Mouse (Mus musculus) embryonic fibroblast, embryonic 13.5 days (primary cell): Measurements from ENCODE around the gene Hnrnpab. TPM values are rescaled to one million over a fixed set of nuclear protein-coding genes. Genes with fewer than 3 reads are reported as not detected.

Experiments
- H3K27ac ChIP-seq: 2 replicates; pipeline ENCODE4 v1.5.1; 2012; ENCODE audit warnings: low read length, control low read depth, inconsistent platforms; ENCODE audit not compliant: insufficient read depth
- H3K4me1 ChIP-seq: 2 replicates; pipeline ENCODE4 v1.6.1; 2011; ENCODE audit warnings: low read length; ENCODE audit not compliant: control insufficient read depth, insufficient read depth
- H3K4me3 ChIP-seq: 2 replicates; pipeline ENCODE4 v1.5.1; 2011; ENCODE audit warnings: mild to moderate bottlenecking, control low read depth, low read length; ENCODE audit not compliant: insufficient read depth
- CTCF ChIP-seq: IDR thresholded peaks from 2 replicates; pipeline ENCODE4 v1.5.1; 2011; ENCODE audit warnings: mild to moderate bottlenecking, control low read depth, low read length, moderate library complexity, borderline replicate concordance; ENCODE audit not compliant: insufficient read depth
- POLR2A ChIP-seq: IDR thresholded peaks from 2 replicates; pipeline ENCODE4 v1.6.1; 2011; ENCODE audit warnings: low read depth, mild to moderate bottlenecking, control low read depth, low read length, moderate library complexity
- polyA plus RNA-seq: library from polyadenylated mRNA; stranded (reverse); fragments of >200 nt; gene quantifications from 2 replicates; pipeline ENCODE4 v1.2.4, GENCODE M21; 2011; ENCODE audit warnings: low read depth; ENCODE audit not compliant: missing spikeins, insufficient read length

Hnrnpab gene
- polyA plus RNA-seq, 1 experiment = 361 TPM

- Histone ChIP-seq H3K4me3 (no peak overlapping the region), H3K4me1 (no peaks in the 10 kb centered on the region), H3K27ac (no peak overlapping the region)
- no peak for TF ChIP-seq CTCF
- no peak for TF ChIP-seq POLR2A
Observed at GRCm38 (mm10) chr11:51591915-51592314, 14.7 kb downstream of the Hnrnpab start.

GRCm38 (mm10) chr11:51591168-51591567 lies 15.5 kb downstream of the Hnrnpab start:
- Histone ChIP-seq H3K4me3 (no peak overlapping the region), H3K27ac (no peak overlapping the region), H3K4me1 (no peaks in the 10 kb centered on the region)
- TF ChIP-seq CTCF (no peak), POLR2A (no peak)

- H3K4me1 ChIP-seq = no peaks in the 10 kb centered on the region
- H3K27ac ChIP-seq = no peak overlapping the region
- H3K4me3 ChIP-seq = no peak overlapping the region
- TF ChIP-seq POLR2A (no peak), CTCF (no peak)
Observed at GRCm38 (mm10) chr11:51590002-51590401, 16.6 kb downstream of the Hnrnpab start.

GRCm38 (mm10) chr11:51588833-51589232 lies 17.8 kb downstream of the Hnrnpab start:
- no peaks in the 10 kb centered on the region for H3K4me1 ChIP-seq
- TF ChIP-seq POLR2A = no peak
- no peak for TF ChIP-seq CTCF
- no peak overlapping the region for H3K4me3 ChIP-seq
- H3K27ac ChIP-seq = no peak overlapping the region

GRCm38 (mm10) chr11:51587059-51587458 lies 19.6 kb downstream of the Hnrnpab start:
- H3K4me1 ChIP-seq = no peaks in the 10 kb centered on the region
- TF ChIP-seq POLR2A = no peak
- TF ChIP-seq CTCF = no peak
- no peak overlapping the region for H3K27ac ChIP-seq
- no peak overlapping the region for H3K4me3 ChIP-seq

GRCm38 (mm10) chr11:51586411-51586810 lies 20.2 kb downstream of the Hnrnpab start:
- TF ChIP-seq POLR2A (no peak), CTCF (no peak)
- Histone ChIP-seq H3K4me1 (no peaks in the 10 kb centered on the region), H3K27ac (no peak overlapping the region), H3K4me3 (no peak overlapping the region)

- no peaks in the 10 kb centered on the region for H3K4me1 ChIP-seq
- H3K27ac ChIP-seq = no peak overlapping the region
- peak overlapping the region; percentile 71 for H3K4me3 ChIP-seq
- TF ChIP-seq POLR2A = no peak
- TF ChIP-seq CTCF = no peak
Observed at GRCm38 (mm10) chr11:51585608-51586252, 20.9 kb downstream of the Hnrnpab start.

GRCm38 (mm10) chr11:51584431-51585248 lies 22.0 kb downstream of the Hnrnpab start, which contains the start of gene Phykpl:
Gene Phykpl (plus strand): TSS chr11:51584757.
- H3K27ac ChIP-seq = peak within 1 kb of the TSS; percentile 44
- H3K4me1 ChIP-seq = no peaks in the 10 kb centered on the region
- peak within 1 kb of the TSS; percentile 71 for H3K4me3 ChIP-seq
- TF ChIP-seq POLR2A (peak; percentile 92), CTCF (no peak)

GRCm38 (mm10) chr11:51584057-51584430 lies 22.6 kb downstream of the Hnrnpab start:
- H3K4me3 ChIP-seq = peak overlapping the region; percentile 40
- H3K4me1 ChIP-seq = no peaks in the 10 kb centered on the region
- TF ChIP-seq POLR2A (no peak), CTCF (no peak)

GRCm38 (mm10) chr11:51582713-51583112 lies 23.9 kb downstream of the Hnrnpab start:
- no peak for TF ChIP-seq POLR2A
- peak; percentile 31 for TF ChIP-seq CTCF
- H3K27ac ChIP-seq = no peak overlapping the region
- H3K4me1 ChIP-seq = no peaks in the 10 kb centered on the region
- H3K4me3 ChIP-seq = no peak overlapping the region

More at GRCm38 (mm10) chr11:51584057-51584430, 22.6 kb downstream of the Hnrnpab start:
- H3K27ac ChIP-seq = peak overlapping the region; percentile 44

- Histone ChIP-seq H3K4me3 (no peak overlapping the region), H3K27ac (no peak overlapping the region), H3K4me1 (no peaks in the 10 kb centered on the region)
- TF ChIP-seq CTCF (no peak), POLR2A (no peak)
Observed at GRCm38 (mm10) chr11:51579024-51579423, 27.6 kb downstream of the Hnrnpab start.
